Mouse (Mus musculus) T-helper 17 cell (primary cell): ENCODE results near the gene Kif2c.
"Not testable (repeated sequence)": the region's sequence is repeated elsewhere in the genome, so short reads cannot be mapped to it uniquely, and the experiment has no call there.

Source experiments
- in situ Hi-C, 2 experiments: fragments of 300-600 bp; cut with MboI, MseI; formaldehyde crosslinking; loops; 1 replicate in 1 of 2; 2 replicates in 1 of 2; pipeline ENCODE4 v1.15.1; 2025; ENCODE audit warnings: high pct_unique_total_duplicates in 2 of 2

Gene Kif2c

DNA sequence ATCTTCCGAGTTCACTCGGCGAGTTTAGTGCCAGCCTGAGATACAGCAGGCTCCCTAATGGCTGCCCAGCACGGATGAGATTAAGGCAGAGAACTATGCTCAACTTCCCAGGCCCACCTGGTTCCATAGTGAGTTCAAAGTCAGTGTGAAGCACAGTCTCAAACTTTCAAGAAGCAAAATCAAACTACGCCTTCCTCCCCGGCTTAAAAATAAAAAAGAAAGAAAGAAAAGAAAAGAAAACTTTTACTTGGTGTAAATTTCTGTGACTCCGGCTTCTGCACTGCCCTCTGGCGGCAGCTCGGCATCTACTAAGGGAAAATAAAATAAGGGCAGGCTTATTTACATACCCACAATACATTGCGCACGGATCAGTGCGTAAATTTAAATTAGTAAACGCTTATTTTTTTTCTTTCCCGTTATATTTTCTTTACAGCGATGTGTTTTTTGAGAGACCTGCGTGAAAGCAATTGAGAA lies 7.0 kb upstream of the Kif2c start:
- in situ Hi-C loops = no loop called here

DNA sequence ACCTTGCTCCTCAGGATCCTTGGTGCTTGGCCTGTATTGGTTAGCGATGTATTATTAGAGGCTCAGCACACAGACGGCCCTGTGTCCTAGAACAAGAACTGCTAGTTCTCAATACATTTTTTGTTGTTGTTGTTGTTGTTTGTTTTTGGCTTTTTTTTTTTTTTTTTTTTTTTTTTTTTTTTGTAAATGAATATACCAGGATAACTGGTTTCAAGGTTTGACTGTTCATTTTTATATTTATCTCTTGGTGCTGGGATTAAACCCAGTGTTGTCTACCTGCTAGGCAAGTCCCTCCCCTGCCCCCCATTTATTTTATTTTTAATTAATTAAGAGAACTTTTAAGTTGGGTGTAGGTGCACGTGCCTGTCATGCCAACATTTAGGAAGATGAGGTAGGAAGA lies 6.5 kb upstream of the Kif2c start:
- in situ Hi-C loops = no loop called here

GRCm38 (mm10) chr4:117182759-117183096 lies 289 bp upstream of the Kif2c start:
- in situ Hi-C loops = not testable (repeated sequence)

DNA sequence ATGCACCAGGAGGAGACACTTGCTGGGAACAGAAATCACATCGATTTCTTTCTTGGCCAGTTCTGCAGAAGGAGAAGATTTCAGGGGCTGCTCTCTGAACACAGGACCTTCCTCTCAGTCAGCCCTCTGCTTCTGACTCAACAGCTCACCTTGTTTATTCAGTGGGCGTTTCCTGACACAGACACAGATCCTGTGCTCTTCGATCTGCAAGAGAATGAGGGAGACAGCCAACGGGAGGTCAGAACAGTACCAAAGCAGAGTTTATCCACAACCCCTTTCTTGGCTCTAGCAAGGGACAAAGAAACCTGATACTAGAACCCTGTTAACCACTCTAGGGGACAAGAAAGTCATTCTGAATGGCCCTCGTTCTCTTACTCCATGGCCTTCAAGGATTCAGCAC lies 12.5 kb downstream of the Kif2c start:
- in situ Hi-C loops = loop anchor here in 1 of 2 experiments (10.0 kb wide), 1 partner anchor 475 kb away; no protein-coding TSS in a partner anchor

DNA sequence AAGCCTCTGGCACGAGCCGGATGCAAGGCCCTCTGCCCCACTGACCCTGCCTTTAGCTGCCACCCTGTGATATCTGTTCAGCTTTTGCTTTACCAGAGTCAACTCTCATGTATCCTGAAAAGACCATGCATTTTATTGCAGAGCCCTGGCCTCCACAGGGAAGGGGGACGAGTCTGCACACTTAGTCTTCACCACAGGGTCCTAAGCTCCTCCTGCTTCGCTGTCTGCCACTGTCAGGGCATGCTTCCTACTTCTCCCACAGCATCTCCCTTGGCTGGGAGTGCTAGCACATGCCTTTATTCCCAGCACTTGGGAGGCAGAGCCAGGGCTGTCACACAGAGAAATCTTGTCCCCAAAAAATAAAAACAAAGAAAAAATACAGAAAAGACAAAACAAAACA lies 21.3 kb downstream of the Kif2c start:
- in situ Hi-C loops = no loop called here

- in situ Hi-C loops = no loop called here
These were observed 22.8 kb downstream of the Kif2c start for GRCm38 (mm10) chr4:117159666-117160065.

DNA sequence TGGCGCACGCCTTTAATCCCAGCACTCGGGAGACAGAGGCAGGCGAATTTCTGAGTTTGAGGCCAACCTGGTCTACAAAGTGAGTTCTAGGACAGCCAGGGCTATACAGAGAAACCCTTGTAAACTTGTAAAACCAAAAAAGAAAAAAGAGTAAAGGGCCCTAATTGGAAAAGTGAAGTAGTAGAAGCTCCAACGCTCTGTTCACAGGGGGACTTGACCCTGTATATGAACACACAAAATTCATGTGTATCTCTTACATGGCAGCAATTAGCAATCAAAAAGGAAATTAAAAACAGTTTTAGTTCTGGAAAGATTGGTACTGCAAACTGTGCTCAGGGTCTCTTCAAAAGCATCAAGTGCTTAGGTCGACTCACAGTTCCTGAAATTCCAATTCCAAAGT lies 26.1 kb downstream of the Kif2c start:
- in situ Hi-C loops = no loop called here

GRCm38 (mm10) chr4:117155792-117156355 lies 26.6 kb downstream of the Kif2c start, which contains the start of gene Rps8:
Rps8 (minus strand) TSS chr4:117156243.
- in situ Hi-C loops = no loop called here

- in situ Hi-C loops = no loop called here
These were observed 27.2 kb downstream of the Kif2c start for GRCm38 (mm10) chr4:117155020-117155791.

GRCm38 (mm10) chr4:117152714-117153113 lies 29.7 kb downstream of the Kif2c start:
- in situ Hi-C loops = no loop called here

DNA sequence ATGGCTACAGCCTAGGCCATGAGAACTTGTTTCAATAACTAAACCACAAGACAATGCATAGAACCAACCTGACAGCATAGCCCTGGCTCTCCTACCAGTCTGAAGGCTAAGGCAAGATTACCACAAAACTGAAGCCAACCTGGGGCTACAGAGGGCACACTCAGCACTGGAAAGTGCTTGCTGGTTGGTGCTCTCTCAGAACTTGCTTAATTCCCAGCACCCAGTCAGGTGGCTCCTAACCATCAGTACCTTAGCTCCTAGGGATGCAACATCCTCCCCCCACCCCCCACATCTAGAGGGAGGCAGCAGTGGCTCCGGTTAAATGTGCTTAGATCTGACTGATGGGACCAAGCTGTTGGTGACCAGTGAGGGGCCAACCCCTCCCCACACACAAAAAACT lies 31.0 kb downstream of the Kif2c start:
- in situ Hi-C loops = no loop called here

DNA sequence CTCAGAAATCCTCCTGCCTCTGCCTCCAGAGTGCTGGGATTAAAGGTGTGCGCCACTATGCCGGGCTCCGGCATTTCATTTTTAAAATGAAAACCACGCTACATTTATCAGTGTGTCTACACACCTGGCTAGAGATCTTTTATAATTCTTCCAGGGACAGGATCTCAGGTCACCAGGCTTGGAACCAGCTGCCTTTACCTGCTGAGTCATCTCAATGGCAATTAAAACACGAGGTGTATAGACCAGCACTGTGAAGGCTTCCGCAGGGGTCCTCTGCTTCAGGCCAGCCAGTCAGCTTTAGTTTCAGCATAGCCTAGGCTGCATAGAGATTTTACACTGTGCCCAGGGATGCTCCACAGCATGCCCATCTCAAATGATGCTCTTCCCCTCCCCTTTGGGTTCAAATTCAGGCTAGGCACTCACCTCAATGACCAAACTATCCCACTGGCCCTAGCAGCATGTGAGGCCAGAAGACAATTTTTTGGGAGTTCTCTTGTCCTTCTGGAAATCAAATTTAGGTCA lies 32.2 kb downstream of the Kif2c start:
- in situ Hi-C loops = no loop called here

DNA sequence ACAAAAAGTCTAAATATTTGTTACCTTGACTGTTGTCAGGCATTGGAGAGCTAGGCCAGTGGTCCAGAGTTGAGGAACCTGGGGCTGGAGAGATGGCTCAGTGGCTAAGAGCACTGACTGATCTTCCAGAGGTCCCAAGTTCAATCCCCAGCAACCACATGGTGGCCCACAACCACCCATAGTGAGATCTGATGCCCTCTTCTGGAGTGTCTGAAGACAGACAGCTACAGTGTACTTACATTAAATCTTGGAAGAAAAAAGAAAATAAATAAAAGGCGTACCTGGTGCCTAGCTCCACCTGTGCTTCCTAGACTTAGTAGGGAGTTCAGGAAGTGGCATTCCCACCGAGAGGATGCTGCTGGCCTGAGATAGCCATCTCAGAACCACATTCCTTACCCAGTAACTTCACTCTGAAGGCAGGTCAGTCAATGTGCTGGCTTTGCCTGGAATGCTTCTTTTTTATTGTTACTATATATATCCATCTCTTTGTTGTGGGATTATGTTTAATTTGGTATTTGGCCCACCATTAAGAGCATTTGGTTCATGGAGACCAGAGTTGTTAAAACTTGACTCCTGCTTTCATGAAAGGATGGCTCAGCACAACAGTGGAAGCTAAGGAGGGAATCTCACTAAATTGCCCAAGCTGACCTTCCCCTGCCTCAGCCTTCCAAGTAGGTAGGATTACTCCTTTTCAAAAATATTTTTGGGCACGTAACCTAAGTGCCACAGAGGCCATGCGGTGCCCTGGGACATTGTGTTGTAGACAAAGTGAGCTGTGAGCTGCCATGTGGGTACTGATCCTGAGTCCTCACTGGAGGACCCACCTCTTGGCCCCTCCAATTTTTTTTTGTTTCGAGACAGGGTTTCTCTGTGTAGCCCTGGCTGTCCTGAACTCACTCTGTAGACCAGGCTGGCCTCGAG lies 32.9 kb downstream of the Kif2c start:
- in situ Hi-C loops = no loop called here

- in situ Hi-C loops = no loop called here
These were observed 33.6 kb downstream of the Kif2c start for GRCm38 (mm10) chr4:117148815-117149214.

GRCm38 (mm10) chr4:117148047-117148713 lies 34.3 kb downstream of the Kif2c start:
- in situ Hi-C loops = no loop called here

DNA sequence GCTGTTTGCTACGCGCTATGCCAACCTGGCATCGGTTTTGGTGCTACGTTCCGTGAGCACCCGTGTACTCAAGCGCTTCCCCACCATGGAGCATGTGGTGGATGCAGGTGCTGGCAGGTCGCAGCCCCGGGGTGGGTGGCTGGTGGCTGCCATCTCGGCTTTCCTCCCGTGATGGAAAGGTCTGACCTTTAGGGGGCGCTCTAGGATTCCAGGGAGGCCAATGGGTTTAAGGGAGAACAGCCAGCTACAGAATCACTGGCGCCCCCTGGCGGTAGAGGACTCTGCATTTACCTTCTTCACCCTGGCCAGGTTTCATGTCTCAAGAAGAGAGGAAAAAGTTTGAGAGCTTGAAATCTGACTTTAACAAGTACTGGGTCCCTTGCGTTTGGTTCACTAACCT lies 36.3 kb downstream of the Kif2c start:
- in situ Hi-C loops = no loop called here

DNA sequence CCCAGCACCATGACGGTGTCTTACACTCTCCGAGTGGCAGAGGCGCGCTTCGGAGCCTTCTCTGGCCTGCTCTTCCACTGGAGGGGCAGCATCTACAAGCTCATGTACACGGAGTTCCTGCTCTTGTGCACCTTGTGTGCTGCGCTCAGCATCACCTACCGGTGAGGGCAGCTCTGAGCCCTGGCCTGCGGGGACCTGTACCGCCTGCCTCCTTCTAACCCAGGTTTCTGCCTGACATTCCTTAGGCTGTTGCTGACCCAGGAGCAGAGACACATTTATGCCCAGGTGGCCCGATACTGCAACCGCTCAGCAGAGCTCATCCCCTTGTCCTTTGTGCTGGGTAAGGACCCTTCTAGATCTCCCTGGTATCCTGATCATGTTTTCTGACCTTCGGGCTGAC lies 37.2 kb downstream of the Kif2c start:
- in situ Hi-C loops = no loop called here

DNA sequence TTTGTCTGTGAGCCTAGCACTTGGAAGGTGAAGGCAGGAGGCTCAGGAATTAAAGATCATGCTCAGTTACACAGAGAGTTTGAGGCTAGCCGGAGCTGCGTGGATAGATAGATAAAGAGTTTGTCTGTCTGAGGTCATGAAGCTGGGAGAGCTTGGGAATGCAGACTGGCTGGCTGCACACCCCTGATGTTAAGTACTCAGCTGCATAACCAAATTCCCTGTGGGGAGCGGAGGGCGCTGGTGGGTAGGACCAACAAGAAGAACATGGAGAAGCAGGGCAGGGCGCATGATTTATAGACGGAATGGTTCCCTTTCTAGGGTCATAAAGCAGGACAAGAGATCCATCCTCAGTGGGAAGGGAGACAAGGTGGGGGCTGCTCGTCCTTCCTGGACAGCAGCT lies 39.4 kb downstream of the Kif2c start:
- in situ Hi-C loops = loop anchor here (5.0 kb wide), 3 partner anchors 146 to 321 kb away; partner anchors contain the start of genes Hectd3 (in 1 of the 2) and Hpdl (in 1 of the 2)

GRCm38 (mm10) chr4:117140613-117141012 lies 41.8 kb downstream of the Kif2c start:
- in situ Hi-C loops = loop anchor here (5.0 kb wide), 3 partner anchors 143 to 318 kb away; partner anchors contain the start of genes Hectd3 (in 1 of the 2) and Hpdl (in 1 of the 2)

DNA sequence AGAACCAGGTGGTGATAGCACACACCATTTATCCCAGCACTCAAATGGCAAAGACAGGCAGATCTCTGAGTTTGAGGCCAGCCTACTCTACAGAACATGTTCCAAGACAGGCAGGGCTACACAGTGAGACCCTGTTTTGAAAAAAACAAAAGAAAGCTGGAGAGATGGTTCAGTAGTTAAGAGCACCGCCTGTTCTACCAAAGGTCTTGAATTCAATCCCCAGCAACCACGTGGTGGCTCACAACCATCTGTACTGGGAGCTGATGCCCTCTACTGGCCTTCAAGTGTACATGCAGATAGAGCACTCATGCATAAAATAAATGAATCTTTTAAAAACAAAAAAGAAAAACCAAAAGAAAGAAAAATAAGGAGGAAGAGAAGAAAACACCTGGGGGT lies 43.2 kb downstream of the Kif2c start:
- in situ Hi-C loops = no loop called here
